Mouse (Mus musculus): ENCODE data around the gene Flrt3. TPM values are rescaled to one million over a fixed set of nuclear protein-coding genes. Genes with fewer than 3 reads are reported as not detected.
A peak's percentile ranks its signal among the peaks of the same experiment; 100 is the strongest.

Flrt3 gene
- polyA plus RNA-seq, 1 experiment: 0.23 TPM

GRCm38 (mm10) chr2:140670457-140670856, 812 bp downstream of the Flrt3 start:
- TF ChIP-seq CTCF (IDR thresholded peaks at IDR 0.05; ENCODE audit: extremely low read depth, insufficient read depth, insufficient read length, insufficient replicate concordance) (no peak), POLR2A (IDR thresholded peaks at IDR 0.05; ENCODE audit: low read depth, low read length) (no peak)
- Histone ChIP-seq H3K27ac (ENCODE audit: insufficient read depth, low read length) (no peak overlapping the region), H3K27me3 (ENCODE audit: control insufficient read depth, insufficient read depth, low read length) (no peaks in the 10 kb centered on the region), H3K4me3 (ENCODE audit: extremely low read depth, insufficient read depth, insufficient read length) (peak overlapping the region; percentile 17; the same call in 1 of the 2 replicates), H3K4me1 (ENCODE audit: control insufficient read depth, insufficient read depth, insufficient read length) (no peaks in the 10 kb centered on the region), H3K36me3 (ENCODE audit: control insufficient read depth, insufficient read depth, low read length) (no peaks in the 10 kb centered on the region)
- DNase-seq (ENCODE audit: low read depth in 1 of 2, low spot score in 2 of 2): no peak
- WGBS: 13% methylated on average over 12 of the region's 12 CpGs

- no peaks in the 10 kb centered on the region for H3K36me3 ChIP-seq (ENCODE audit: control insufficient read depth, insufficient read depth, low read length)
- no peak for TF ChIP-seq POLR2A (IDR thresholded peaks at IDR 0.05; ENCODE audit: low read depth, low read length)
- TF ChIP-seq CTCF (IDR thresholded peaks at IDR 0.05; ENCODE audit: extremely low read depth, insufficient read depth, insufficient read length, insufficient replicate concordance): no peak
- H3K27ac ChIP-seq (ENCODE audit: insufficient read depth, low read length): no peak overlapping the region
- no peaks in the 10 kb centered on the region for H3K27me3 ChIP-seq (ENCODE audit: control insufficient read depth, insufficient read depth, low read length)
- no peak for DNase-seq (ENCODE audit: low read depth in 1 of 2, low spot score in 2 of 2)
- 89% methylated on average over 2 of the region's 2 CpGs for WGBS
- H3K4me3 ChIP-seq (ENCODE audit: extremely low read depth, insufficient read depth, insufficient read length): no peak overlapping the region
- no peaks in the 10 kb centered on the region for H3K4me1 ChIP-seq (ENCODE audit: control insufficient read depth, insufficient read depth, insufficient read length)
Measured at GRCm38 (mm10) chr2:140669786-140670185, 1.5 kb downstream of the Flrt3 start.

- Histone ChIP-seq H3K27me3 (ENCODE audit: control insufficient read depth, insufficient read depth, low read length) (no peaks in the 10 kb centered on the region), H3K27ac (ENCODE audit: insufficient read depth, low read length) (no peak overlapping the region), H3K4me3 (ENCODE audit: extremely low read depth, insufficient read depth, insufficient read length) (no peak overlapping the region), H3K4me1 (ENCODE audit: control insufficient read depth, insufficient read depth, insufficient read length) (no peaks in the 10 kb centered on the region), H3K36me3 (ENCODE audit: control insufficient read depth, insufficient read depth, low read length) (no peaks in the 10 kb centered on the region)
- 85% methylated on average over 2 of the region's 2 CpGs for WGBS
- no peak for TF ChIP-seq CTCF (IDR thresholded peaks at IDR 0.05; ENCODE audit: extremely low read depth, insufficient read depth, insufficient read length, insufficient replicate concordance)
- TF ChIP-seq POLR2A (IDR thresholded peaks at IDR 0.05; ENCODE audit: low read depth, low read length): no peak
- no peak for DNase-seq (ENCODE audit: low read depth in 1 of 2, low spot score in 2 of 2)
Measured at GRCm38 (mm10) chr2:140669081-140669480, 2.2 kb downstream of the Flrt3 start.

- no peaks in the 10 kb centered on the region for H3K27me3 ChIP-seq (ENCODE audit: control insufficient read depth, insufficient read depth, low read length)
- TF ChIP-seq CTCF (IDR thresholded peaks at IDR 0.05; ENCODE audit: extremely low read depth, insufficient read depth, insufficient read length, insufficient replicate concordance) (no peak), POLR2A (IDR thresholded peaks at IDR 0.05; ENCODE audit: low read depth, low read length) (no peak)
- no peak for DNase-seq (ENCODE audit: low read depth in 1 of 2, low spot score in 2 of 2)
- H3K4me3 ChIP-seq (ENCODE audit: extremely low read depth, insufficient read depth, insufficient read length): no peak overlapping the region
- no peaks in the 10 kb centered on the region for H3K36me3 ChIP-seq (ENCODE audit: control insufficient read depth, insufficient read depth, low read length)
- H3K4me1 ChIP-seq (ENCODE audit: control insufficient read depth, insufficient read depth, insufficient read length): no peaks in the 10 kb centered on the region
- H3K27ac ChIP-seq (ENCODE audit: insufficient read depth, low read length): no peak overlapping the region
- WGBS: 19% methylated on average over 8 of the region's 8 CpGs
Measured at GRCm38 (mm10) chr2:140668311-140668710, 3.0 kb downstream of the Flrt3 start.

- Histone ChIP-seq H3K4me3 (ENCODE audit: extremely low read depth, insufficient read depth, insufficient read length) (no peak overlapping the region), H3K27me3 (ENCODE audit: control insufficient read depth, insufficient read depth, low read length) (no peaks in the 10 kb centered on the region), H3K36me3 (ENCODE audit: control insufficient read depth, insufficient read depth, low read length) (no peaks in the 10 kb centered on the region), H3K27ac (ENCODE audit: insufficient read depth, low read length) (no peak overlapping the region), H3K4me1 (ENCODE audit: control insufficient read depth, insufficient read depth, insufficient read length) (no peaks in the 10 kb centered on the region)
- TF ChIP-seq CTCF (IDR thresholded peaks at IDR 0.05; ENCODE audit: extremely low read depth, insufficient read depth, insufficient read length, insufficient replicate concordance) (no peak), POLR2A (IDR thresholded peaks at IDR 0.05; ENCODE audit: low read depth, low read length) (no peak)
- no peak for DNase-seq (ENCODE audit: low read depth in 1 of 2, low spot score in 2 of 2)
- WGBS: 75% methylated on average over 13 of the region's 13 CpGs
Measured at GRCm38 (mm10) chr2:140667261-140668047, 3.8 kb downstream of the Flrt3 start.

- Histone ChIP-seq H3K27me3 (ENCODE audit: control insufficient read depth, insufficient read depth, low read length) (no peaks in the 10 kb centered on the region), H3K36me3 (ENCODE audit: control insufficient read depth, insufficient read depth, low read length) (no peaks in the 10 kb centered on the region), H3K4me1 (ENCODE audit: control insufficient read depth, insufficient read depth, insufficient read length) (no peaks in the 10 kb centered on the region), H3K4me3 (ENCODE audit: extremely low read depth, insufficient read depth, insufficient read length) (no peak overlapping the region), H3K27ac (ENCODE audit: insufficient read depth, low read length) (no peak overlapping the region)
- WGBS: 54% methylated on average over 7 of the region's 7 CpGs
- no peak for DNase-seq (ENCODE audit: low read depth in 1 of 2, low spot score in 2 of 2)
- TF ChIP-seq POLR2A (IDR thresholded peaks at IDR 0.05; ENCODE audit: low read depth, low read length) (no peak), CTCF (IDR thresholded peaks at IDR 0.05; ENCODE audit: extremely low read depth, insufficient read depth, insufficient read length, insufficient replicate concordance) (no peak)
Measured at GRCm38 (mm10) chr2:140666846-140667245, 4.4 kb downstream of the Flrt3 start.

- no peak for TF ChIP-seq CTCF (IDR thresholded peaks at IDR 0.05; ENCODE audit: extremely low read depth, insufficient read depth, insufficient read length, insufficient replicate concordance)
- TF ChIP-seq POLR2A (IDR thresholded peaks at IDR 0.05; ENCODE audit: low read depth, low read length): no peak
Measured at GRCm38 (mm10) chr2:140664381-140664780, 6.9 kb downstream of the Flrt3 start.

More at GRCm38 (mm10) chr2:140664381-140664780, 6.9 kb downstream of the Flrt3 start:
- no peak for DNase-seq (ENCODE audit: low read depth in 1 of 2, low spot score in 2 of 2)
- no peak overlapping the region for H3K27ac ChIP-seq (ENCODE audit: insufficient read depth, low read length)
- H3K27me3 ChIP-seq (ENCODE audit: control insufficient read depth, insufficient read depth, low read length): no peaks in the 10 kb centered on the region
- H3K4me3 ChIP-seq (ENCODE audit: extremely low read depth, insufficient read depth, insufficient read length): no peak overlapping the region
- WGBS: 88% methylated on average over 4 of the region's 4 CpGs
- H3K4me1 ChIP-seq (ENCODE audit: control insufficient read depth, insufficient read depth, insufficient read length): no peaks in the 10 kb centered on the region
- no peaks in the 10 kb centered on the region for H3K36me3 ChIP-seq (ENCODE audit: control insufficient read depth, insufficient read depth, low read length)

Measured in spleen, adult 2 months (tissue).